Mouse (Mus musculus) olfactory bulb, adult 2 months (tissue): ENCODE measurements around the gene Thoc7.

ENCODE experiments used
- CTCF ChIP-seq: fragments of 200-500 bp; IDR thresholded peaks from 2 replicates; pipeline ENCODE4 v1.5.1; 2012; ENCODE audit warnings: low read depth, mild to moderate bottlenecking, low read length, moderate library complexity; ENCODE audit not compliant: insufficient read depth
- POLR2A ChIP-seq: fragments of 200-500 bp; IDR thresholded peaks from 2 replicates; pipeline ENCODE4 v1.6.1; 2012; ENCODE audit warnings: mild to moderate bottlenecking, low read depth, low read length, moderate library complexity; ENCODE audit not compliant: insufficient read depth

DNA sequence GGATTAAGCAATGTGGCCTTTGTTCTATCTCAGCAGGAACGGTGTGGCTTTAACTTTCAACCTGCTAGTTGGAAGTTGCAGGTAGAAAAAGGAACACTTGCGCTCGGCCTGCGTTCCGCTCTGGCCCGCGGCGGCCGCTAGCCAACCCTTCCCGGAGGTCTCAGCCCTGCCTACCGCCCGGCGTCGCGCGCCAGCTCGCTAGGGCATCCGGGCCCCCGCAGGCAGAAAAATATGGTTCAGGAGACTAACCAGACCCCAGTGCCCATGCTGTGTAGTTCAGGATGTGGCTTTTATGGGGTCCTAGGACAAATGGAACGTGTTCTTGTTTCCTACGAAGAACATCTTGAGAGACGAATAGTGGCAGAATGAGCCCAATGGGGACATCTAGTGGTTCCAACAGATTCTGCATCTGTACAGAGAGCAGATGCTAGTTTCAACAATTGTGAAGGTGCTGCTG lies 60.0 kb downstream of the Thoc7 start:
- TF ChIP-seq CTCF, result 0 out of 2 replicates have a peak, but pooled peaks have one; percentile 23
- no peak for TF ChIP-seq POLR2A
